Mouse (Mus musculus): ENCODE results near the gene Cd83. TPM values are rescaled to one million over a fixed set of nuclear protein-coding genes. Genes with fewer than 3 reads are reported as not detected.

The Cd83 gene
- polyA plus RNA-seq, 1 experiment from 2014 or later, result 15.1 TPM

GRCm38 (mm10) chr13:43777321-43778002 lies 7.1 kb upstream of the Cd83 start:
- Histone ChIP-seq H3K27me3 (no peaks in the 10 kb centered on the region), H3K9me3 (no peaks in the 10 kb centered on the region), H3K4me2 (peak overlapping the region; percentile 18), H3K9ac (no peak overlapping the region), H3K27ac (peak overlapping the region; percentile 73), H3K4me1 (peaks cover 26% of the 10 kb centered on the region), H3K4me3 (no peak overlapping the region), H3K36me3 (no peaks in the 10 kb centered on the region)
- ATAC-seq (ENCODE audit: borderline replicate concordance, extremely low read depth, low FRiP score, low TSS enrichment), result peak; percentile 65
- WGBS, result 47% methylated on average over 9 of the region's 9 CpGs

- no peaks in the 10 kb centered on the region for H3K27me3 ChIP-seq
- H3K4me3 ChIP-seq, result no peak overlapping the region
- peak overlapping the region; percentile 73 for H3K27ac ChIP-seq
- H3K4me1 ChIP-seq, result peaks cover 26% of the 10 kb centered on the region
- ATAC-seq (ENCODE audit: borderline replicate concordance, extremely low read depth, low FRiP score, low TSS enrichment), result no peak
- H3K4me2 ChIP-seq, result no peak overlapping the region
- no peaks in the 10 kb centered on the region for H3K36me3 ChIP-seq
- WGBS, result 28% methylated on average over 6 of the region's 6 CpGs
- H3K9me3 ChIP-seq, result no peaks in the 10 kb centered on the region
- H3K9ac ChIP-seq, result no peak overlapping the region
These were observed 6.4 kb upstream of the Cd83 start for GRCm38 (mm10) chr13:43778021-43778649.

- no peaks in the 10 kb centered on the region for H3K9me3 ChIP-seq
- H3K4me2 ChIP-seq, result no peak overlapping the region
- peaks cover 25% of the 10 kb centered on the region for H3K4me1 ChIP-seq
- no peak overlapping the region for H3K4me3 ChIP-seq
- ATAC-seq (ENCODE audit: borderline replicate concordance, extremely low read depth, low FRiP score, low TSS enrichment), result no peak
- H3K27ac ChIP-seq, result no peak overlapping the region
- WGBS, result 66% methylated on average over 4 of the region's 4 CpGs
- H3K36me3 ChIP-seq, result no peaks in the 10 kb centered on the region
- no peaks in the 10 kb centered on the region; the same call in 1 of the 2 replicates for H3K27me3 ChIP-seq
- H3K9ac ChIP-seq, result no peak overlapping the region
These were observed 5.6 kb upstream of the Cd83 start for GRCm38 (mm10) chr13:43778971-43779370.

GRCm38 (mm10) chr13:43780071-43780470 lies 4.5 kb upstream of the Cd83 start:
- H3K36me3 ChIP-seq, result no peaks in the 10 kb centered on the region
- no peaks in the 10 kb centered on the region; the same call in 1 of the 2 replicates for H3K27me3 ChIP-seq
- peaks cover 22% of the 10 kb centered on the region for H3K4me1 ChIP-seq
- no peaks in the 10 kb centered on the region for H3K9me3 ChIP-seq
- H3K4me2 ChIP-seq, result no peak overlapping the region
- H3K9ac ChIP-seq, result no peak overlapping the region
- H3K4me3 ChIP-seq, result no peak overlapping the region
- 77% methylated on average over 8 of the region's 8 CpGs for WGBS
- no peak overlapping the region for H3K27ac ChIP-seq
- no peak for ATAC-seq (ENCODE audit: borderline replicate concordance, extremely low read depth, low FRiP score, low TSS enrichment)

- ATAC-seq (ENCODE audit: borderline replicate concordance, extremely low read depth, low FRiP score, low TSS enrichment), result no peak
- 33% methylated on average over 8 of the region's 8 CpGs for WGBS
- H3K27ac ChIP-seq, result 0 out of 2 replicates have a peak overlapping the region, but pooled peaks have one; percentile 26
- no peaks in the 10 kb centered on the region for H3K9me3 ChIP-seq
- H3K36me3 ChIP-seq, result no peaks in the 10 kb centered on the region
- H3K4me3 ChIP-seq, result peak overlapping the region; percentile 51
- no peaks in the 10 kb centered on the region; the same call in 1 of the 2 replicates for H3K27me3 ChIP-seq
- peak overlapping the region; percentile 91 for H3K4me2 ChIP-seq
- peak overlapping the region; percentile 51; the same call in 1 of the 2 replicates for H3K9ac ChIP-seq
- peaks cover 27% of the 10 kb centered on the region for H3K4me1 ChIP-seq
These were observed 1.1 kb downstream of the Cd83 start for GRCm38 (mm10) chr13:43785712-43786072.

- 0 out of 2 replicates have a peak overlapping the region, but pooled peaks have one; percentile 26 for H3K27ac ChIP-seq
- no peak for ATAC-seq (ENCODE audit: borderline replicate concordance, extremely low read depth, low FRiP score, low TSS enrichment)
These were observed 1.7 kb downstream of the Cd83 start for GRCm38 (mm10) chr13:43786171-43786795.

DNA sequence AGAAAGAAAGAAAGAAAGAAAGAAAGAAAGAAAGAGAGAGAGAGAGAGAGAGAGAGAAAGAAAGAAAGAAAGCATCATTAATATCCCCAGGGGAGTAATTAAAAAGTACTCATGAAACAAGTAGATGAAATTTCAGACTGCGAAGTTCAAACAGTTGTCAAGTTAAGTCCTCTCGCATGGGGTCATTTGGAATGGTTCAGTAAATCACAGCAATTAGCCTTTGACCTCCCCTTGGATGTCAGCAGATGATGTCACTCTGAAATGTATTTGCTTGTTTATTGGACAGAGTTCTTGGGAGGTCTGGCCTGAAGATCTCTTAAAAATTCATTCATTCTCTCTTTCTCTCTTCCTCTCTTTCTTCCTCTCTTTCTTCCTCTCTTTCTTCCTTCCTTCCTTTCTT lies 2.7 kb downstream of the Cd83 start:
- Histone ChIP-seq H3K9ac (no peak overlapping the region), H3K36me3 (no peaks in the 10 kb centered on the region), H3K27me3 (no peaks in the 10 kb centered on the region; the same call in 1 of the 2 replicates), H3K4me1 (peaks cover 27% of the 10 kb centered on the region), H3K9me3 (no peaks in the 10 kb centered on the region), H3K4me2 (no peak overlapping the region), H3K27ac (no peak overlapping the region), H3K4me3 (no peak overlapping the region)
- 43% methylated on average over 2 of the region's 2 CpGs for WGBS
- ATAC-seq (ENCODE audit: borderline replicate concordance, extremely low read depth, low FRiP score, low TSS enrichment), result no peak

More at GRCm38 (mm10) chr13:43786171-43786795, 1.7 kb downstream of the Cd83 start:
- no peaks in the 10 kb centered on the region for H3K36me3 ChIP-seq
- WGBS, result 22% methylated on average over 12 of the region's 12 CpGs
- 0 out of 2 replicates have a peak overlapping the region, but pooled peaks have one; percentile 51 for H3K4me3 ChIP-seq
- H3K9ac ChIP-seq, result no peak overlapping the region
- no peaks in the 10 kb centered on the region for H3K9me3 ChIP-seq
- H3K27me3 ChIP-seq, result no peaks in the 10 kb centered on the region; the same call in 1 of the 2 replicates
- H3K4me1 ChIP-seq, result peaks cover 27% of the 10 kb centered on the region
- H3K4me2 ChIP-seq, result peak overlapping the region; percentile 91

DNA sequence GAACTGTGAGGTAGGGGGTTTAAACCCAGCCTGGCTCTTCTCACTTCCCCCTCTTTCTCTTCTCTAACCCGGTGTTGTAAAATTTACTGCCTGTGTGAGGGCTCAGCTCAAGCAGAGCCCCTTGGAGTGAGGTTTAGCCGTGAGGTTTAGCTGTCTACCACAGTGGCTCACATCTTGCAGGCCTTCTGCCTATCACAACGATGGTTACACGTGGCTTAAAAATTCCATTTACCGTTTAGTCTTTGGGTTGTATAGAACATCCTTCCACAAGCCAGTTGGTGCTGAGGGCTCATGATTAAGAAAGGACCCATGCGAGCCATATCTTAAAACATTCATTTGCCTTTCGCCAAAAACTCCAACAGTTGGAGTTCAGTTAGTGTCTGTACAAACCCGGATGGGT lies 3.5 kb downstream of the Cd83 start:
- H3K27me3 ChIP-seq, result no peaks in the 10 kb centered on the region; the same call in 1 of the 2 replicates
- peaks cover 27% of the 10 kb centered on the region for H3K4me1 ChIP-seq
- H3K36me3 ChIP-seq, result no peaks in the 10 kb centered on the region
- H3K4me3 ChIP-seq, result no peak overlapping the region
- no peaks in the 10 kb centered on the region for H3K9me3 ChIP-seq
- H3K9ac ChIP-seq, result no peak overlapping the region
- no peak overlapping the region for H3K4me2 ChIP-seq
- H3K27ac ChIP-seq, result no peak overlapping the region
- WGBS, result 68% methylated on average over 8 of the region's 8 CpGs
- ATAC-seq (ENCODE audit: borderline replicate concordance, extremely low read depth, low FRiP score, low TSS enrichment), result no peak

GRCm38 (mm10) chr13:43788983-43789645 lies 4.5 kb downstream of the Cd83 start:
- Histone ChIP-seq H3K36me3 (no peaks in the 10 kb centered on the region), H3K4me2 (no peak overlapping the region), H3K9ac (no peak overlapping the region), H3K4me1 (peaks cover 24% of the 10 kb centered on the region), H3K27ac (no peak overlapping the region), H3K27me3 (no peaks in the 10 kb centered on the region), H3K4me3 (no peak overlapping the region), H3K9me3 (no peaks in the 10 kb centered on the region)
- 66% methylated on average over 10 of the region's 10 CpGs for WGBS
- no peak for ATAC-seq (ENCODE audit: borderline replicate concordance, extremely low read depth, low FRiP score, low TSS enrichment)

- no peaks in the 10 kb centered on the region for H3K27me3 ChIP-seq
- peaks cover 15% of the 10 kb centered on the region for H3K4me1 ChIP-seq
- H3K27ac ChIP-seq, result no peak overlapping the region
- no peaks in the 10 kb centered on the region for H3K9me3 ChIP-seq
- 88% methylated on average over 11 of the region's 11 CpGs for WGBS
- H3K4me2 ChIP-seq, result no peak overlapping the region
- H3K36me3 ChIP-seq, result no peaks in the 10 kb centered on the region
- no peak overlapping the region for H3K4me3 ChIP-seq
- H3K9ac ChIP-seq, result no peak overlapping the region
- ATAC-seq (ENCODE audit: borderline replicate concordance, extremely low read depth, low FRiP score, low TSS enrichment), result no peak
These were observed 5.8 kb downstream of the Cd83 start for GRCm38 (mm10) chr13:43790229-43791001.

DNA sequence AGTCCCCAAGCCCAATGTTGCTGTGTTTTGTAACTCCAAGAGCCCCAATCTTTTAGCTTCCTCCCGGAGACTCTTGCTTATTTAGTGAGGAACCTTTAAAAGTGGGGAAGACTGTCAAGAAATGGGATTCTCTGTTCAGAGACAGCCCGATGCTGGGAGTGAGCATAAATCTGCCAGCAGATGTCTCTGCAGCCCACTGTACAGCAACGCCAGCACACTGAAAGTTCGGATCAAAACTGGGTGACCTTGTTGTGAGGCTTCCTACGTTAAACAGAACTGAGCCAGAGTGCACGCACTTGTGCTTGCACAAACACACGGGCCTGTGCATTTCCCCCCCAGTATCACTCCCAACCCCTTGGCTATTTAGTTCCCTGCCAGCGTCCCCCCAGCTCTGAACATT lies 10.8 kb downstream of the Cd83 start:
- Histone ChIP-seq H3K9ac (no peak overlapping the region), H3K36me3 (no peaks in the 10 kb centered on the region), H3K27ac (no peak overlapping the region), H3K4me2 (no peak overlapping the region), H3K4me1 (peaks cover 5% of the 10 kb centered on the region), H3K4me3 (no peak overlapping the region), H3K9me3 (no peaks in the 10 kb centered on the region), H3K27me3 (no peaks in the 10 kb centered on the region)
- peak; percentile 39; the same call in 1 of the 2 replicates for ATAC-seq (ENCODE audit: borderline replicate concordance, extremely low read depth, low FRiP score, low TSS enrichment)
- 30% methylated on average over 8 of the region's 8 CpGs for WGBS
